Mouse (Mus musculus): ENCODE results near the gene Vgll4.

Vgll4 gene

GRCm38 (mm10) chr6:114918994-114919393 is 50.8 kb downstream of the Vgll4 start:
- DNase-seq (ENCODE audit: low read depth, low spot score), result no peak

- DNase-seq (ENCODE audit: low read depth, low spot score), result no peak
Measured at GRCm38 (mm10) chr6:114917770-114918635, 51.8 kb downstream of the Vgll4 start.

- no peak for DNase-seq (ENCODE audit: low read depth, low spot score)
Measured at GRCm38 (mm10) chr6:114917129-114917528, 52.7 kb downstream of the Vgll4 start.

GRCm38 (mm10) chr6:114916715-114916992 is 53.1 kb downstream of the Vgll4 start:
- DNase-seq (ENCODE audit: low read depth, low spot score), result no peak

- no peak for DNase-seq (ENCODE audit: low read depth, low spot score)
Measured at GRCm38 (mm10) chr6:114915915-114916714, 53.7 kb downstream of the Vgll4 start.

- DNase-seq (ENCODE audit: low read depth, low spot score), result peak; percentile 53
Measured at GRCm38 (mm10) chr6:114914041-114914716, 55.6 kb downstream of the Vgll4 start.

- no peak for DNase-seq (ENCODE audit: low read depth, low spot score)
Measured at GRCm38 (mm10) chr6:114913142-114913541, 56.7 kb downstream of the Vgll4 start.

GRCm38 (mm10) chr6:114911540-114911939 is 58.3 kb downstream of the Vgll4 start:
- no peak for DNase-seq (ENCODE audit: low read depth, low spot score)

GRCm38 (mm10) chr6:114909801-114910200 is 60.0 kb downstream of the Vgll4 start:
- DNase-seq (ENCODE audit: low read depth, low spot score), result no peak

- no peak for DNase-seq (ENCODE audit: low read depth, low spot score)
Measured at GRCm38 (mm10) chr6:114907459-114907858, 62.3 kb downstream of the Vgll4 start.

- no peak for DNase-seq (ENCODE audit: low read depth, low spot score)
Measured at GRCm38 (mm10) chr6:114906209-114906608, 63.6 kb downstream of the Vgll4 start.

GRCm38 (mm10) chr6:114905253-114906028 is 64.4 kb downstream of the Vgll4 start:
- no peak for DNase-seq (ENCODE audit: low read depth, low spot score)

GRCm38 (mm10) chr6:114904818-114905217 is 65.0 kb downstream of the Vgll4 start:
- no peak for DNase-seq (ENCODE audit: low read depth, low spot score)

- no peak for DNase-seq (ENCODE audit: low read depth, low spot score)
Measured at GRCm38 (mm10) chr6:114904233-114904632, 65.6 kb downstream of the Vgll4 start.

- no peak for DNase-seq (ENCODE audit: low read depth, low spot score)
Measured at GRCm38 (mm10) chr6:114901921-114902320, 67.9 kb downstream of the Vgll4 start.

GRCm38 (mm10) chr6:114901321-114901824 is 68.4 kb downstream of the Vgll4 start:
- DNase-seq (ENCODE audit: low read depth, low spot score), result peak; percentile 84

- DNase-seq (ENCODE audit: low read depth, low spot score), result no peak
Measured at GRCm38 (mm10) chr6:114900194-114900593, 69.6 kb downstream of the Vgll4 start.

- peak; percentile 77 for DNase-seq (ENCODE audit: low read depth, low spot score)
Measured at GRCm38 (mm10) chr6:114899652-114900051, 70.1 kb downstream of the Vgll4 start.

- no peak for DNase-seq (ENCODE audit: low read depth, low spot score)
Measured at GRCm38 (mm10) chr6:114898949-114899348, 70.8 kb downstream of the Vgll4 start.

- DNase-seq (ENCODE audit: low read depth, low spot score), result no peak
Measured at GRCm38 (mm10) chr6:114896281-114896680, 73.5 kb downstream of the Vgll4 start.

- DNase-seq (ENCODE audit: low read depth, low spot score), result no peak
Measured at GRCm38 (mm10) chr6:114895191-114895590, 74.6 kb downstream of the Vgll4 start.

Measured in mesoderm, embryonic 11.5 days (tissue).